Mouse (Mus musculus) MEL (cell line): ENCODE results near the gene Ptprk. TPM values are rescaled to one million over a fixed set of nuclear protein-coding genes. Genes with fewer than 3 reads are reported as not detected.

Experiments
- DNase-seq: peaks from one replicate; pipeline ENCODE4 v3.0.0; 2011; ENCODE audit warnings: low read depth, low spot score
- H3K27ac ChIP-seq: 2 replicates; pipeline ENCODE4 v1.5.1; 2012; ENCODE audit warnings: low read depth, mild to moderate bottlenecking, control low read depth, low read length, moderate library complexity; ENCODE audit not compliant: control insufficient read depth
- H3K27me3 ChIP-seq, 2 experiments: fragments of 150-350 bp in 1 of 2; sonication (generic) in 1 of 2; 2 replicates each; pipeline ENCODE4 v1.6.1; 2012; ENCODE audit warnings: low read length in 2 of 2, mild to moderate bottlenecking in 2 of 2, improper control_type of control experiment in 1 of 2, moderate library complexity in 1 of 2; ENCODE audit not compliant: insufficient read depth in 2 of 2, control insufficient read depth in 1 of 2
- H3K36me3 ChIP-seq, 2 experiments: 2 replicates each; pipeline ENCODE4 v1.6.1; 2012 to 2014; ENCODE audit warnings: low read length in 2 of 2, improper control_type of control experiment in 1 of 2, inconsistent platforms in 1 of 2, mild to moderate bottlenecking in 1 of 2; ENCODE audit not compliant: insufficient read depth in 2 of 2, control insufficient read depth in 1 of 2
- H3K4me1 ChIP-seq, 2 experiments: fragments of 150-350 bp in 1 of 2; sonication (generic) in 1 of 2; 2 replicates each; pipeline ENCODE4 v1.6.1; 2012; ENCODE audit warnings: low read length in 2 of 2, improper control_type of control experiment in 1 of 2, mild to moderate bottlenecking in 1 of 2; ENCODE audit not compliant: insufficient read depth in 2 of 2, control insufficient read depth in 1 of 2
- H3K4me3 ChIP-seq, 2 experiments: fragments of 150-350 bp in 1 of 2; sonication (generic) in 1 of 2; 2 replicates each; pipeline ENCODE4 v1.5.1; 2012; ENCODE audit warnings: low read depth in 2 of 2, low read length in 2 of 2, mild to moderate bottlenecking in 2 of 2, moderate library complexity in 2 of 2, control low read depth in 1 of 2, improper control_type of control experiment in 1 of 2; ENCODE audit not compliant: control insufficient read depth in 1 of 2, insufficient read depth in 1 of 2
- H3K79me2 ChIP-seq: 2 replicates; pipeline ENCODE4 v1.6.1; 2012; ENCODE audit warnings: mild to moderate bottlenecking, low read length, moderate library complexity; ENCODE audit not compliant: control insufficient read depth, poor library complexity, insufficient read depth
- H3K9ac ChIP-seq: 2 replicates; pipeline ENCODE4 v1.6.1; 2012; ENCODE audit warnings: low read depth, mild to moderate bottlenecking, control low read depth, low read length, moderate library complexity; ENCODE audit not compliant: control insufficient read depth, poor library complexity, severe bottlenecking
- H3K9me3 ChIP-seq: fragments of 150-350 bp; sonication (generic); replicated peaks from 2 replicates; pipeline ENCODE4 v1.6.1; 2012; ENCODE audit warnings: mild to moderate bottlenecking, low read length, improper control_type of control experiment, moderate library complexity; ENCODE audit not compliant: insufficient read depth
- BHLHE40 ChIP-seq: IDR thresholded peaks from 2 replicates; pipeline ENCODE4 v1.6.1; 2012; ENCODE audit warnings: low read depth, mild to moderate bottlenecking, inconsistent platforms, low read length, improper control_type of control experiment, borderline replicate concordance
- CHD1 ChIP-seq: IDR thresholded peaks from 2 replicates; pipeline ENCODE4 v1.6.1; 2012; ENCODE audit warnings: low read depth, mild to moderate bottlenecking, inconsistent platforms, low read length, improper control_type of control experiment
- CTCF ChIP-seq, 3 experiments: IDR thresholded peaks in 2 of 3; conservative IDR thresholded peaks in 1 of 3; 2 replicates each; pipeline ENCODE4 v1.5.1; 2011 to 2012; ENCODE audit warnings: low read length in 3 of 3, low read depth in 2 of 3, mild to moderate bottlenecking in 2 of 3, improper control_type of control experiment in 1 of 3, inconsistent platforms in 1 of 3, mixed read lengths in 1 of 3, moderate library complexity in 1 of 3; ENCODE audit not compliant: control insufficient read depth in 1 of 3, insufficient read depth in 1 of 3, poor library complexity in 1 of 3, severe bottlenecking in 1 of 3
- E2F4 ChIP-seq: IDR thresholded peaks from 2 replicates; pipeline ENCODE4 v1.6.1; 2011; ENCODE audit warnings: low read depth, low read length, improper control_type of control experiment, borderline replicate concordance
- ELF1 ChIP-seq: IDR thresholded peaks from 2 replicates; pipeline ENCODE4 v1.6.1; 2014; ENCODE audit warnings: low read depth, mild to moderate bottlenecking, inconsistent platforms, low read length, improper control_type of control experiment, moderate library complexity
- EP300 ChIP-seq, 2 experiments: IDR thresholded peaks; 2 replicates each; pipeline ENCODE4 v1.6.1; 2011; ENCODE audit warnings: improper control_type of control experiment in 2 of 2, low read length in 2 of 2, low read depth in 1 of 2, mild to moderate bottlenecking in 1 of 2
- ETS1 ChIP-seq: IDR thresholded peaks from 2 replicates; pipeline ENCODE4 v1.6.1; 2012; ENCODE audit warnings: low read depth, mild to moderate bottlenecking, inconsistent platforms, low read length, improper control_type of control experiment, moderate library complexity
- GABPA ChIP-seq: IDR thresholded peaks from 2 replicates; pipeline ENCODE4 v1.6.1; 2012; ENCODE audit warnings: low read depth, mild to moderate bottlenecking, inconsistent platforms, low read length, improper control_type of control experiment, moderate library complexity
- JUND ChIP-seq: IDR thresholded peaks from 2 replicates; pipeline ENCODE4 v1.6.1; 2011; ENCODE audit warnings: low read depth, mild to moderate bottlenecking, improper control_type of control experiment, low read length
- KAT2A ChIP-seq: conservative IDR thresholded peaks from 2 replicates; pipeline ENCODE4 v1.6.1; 2012; ENCODE audit warnings: low read depth, low read length, improper control_type of control experiment, inconsistent platforms
- MAFK ChIP-seq: IDR thresholded peaks from 2 replicates; pipeline ENCODE4 v1.6.1; 2011; ENCODE audit warnings: low read depth, mild to moderate bottlenecking, low read length, improper control_type of control experiment, borderline replicate concordance
- MEF2A ChIP-seq: IDR thresholded peaks from 2 replicates; pipeline ENCODE4 v1.6.1; 2014; ENCODE audit warnings: low read depth, mild to moderate bottlenecking, inconsistent platforms, low read length, improper control_type of control experiment; ENCODE audit not compliant: poor library complexity, insufficient replicate concordance, severe bottlenecking; ENCODE audit errors: extremely low read depth
- MYB ChIP-seq: IDR thresholded peaks from 2 replicates; pipeline ENCODE4 v1.6.1; 2011; ENCODE audit warnings: mild to moderate bottlenecking, low read depth, low read length, improper control_type of control experiment
- MYC ChIP-seq: IDR thresholded peaks from 2 replicates; pipeline ENCODE4 v1.6.1; 2011; ENCODE audit warnings: low read depth, mild to moderate bottlenecking, low read length, improper control_type of control experiment, moderate library complexity
- NRF1 ChIP-seq: IDR thresholded peaks from 2 replicates; pipeline ENCODE4 v1.6.1; 2014; ENCODE audit warnings: low read depth, mild to moderate bottlenecking, inconsistent platforms, low read length, improper control_type of control experiment, moderate library complexity; ENCODE audit not compliant: poor library complexity, insufficient read depth, severe bottlenecking
- POLR2A ChIP-seq, 2 experiments: IDR thresholded peaks; 2 replicates each; pipeline ENCODE4 v1.6.1; 2011 to 2012; ENCODE audit warnings: low read length in 2 of 2, mild to moderate bottlenecking in 2 of 2, control low read depth in 1 of 2, improper control_type of control experiment in 1 of 2, low read depth in 1 of 2, moderate library complexity in 1 of 2; ENCODE audit not compliant: control insufficient read depth in 1 of 2, insufficient read depth in 1 of 2, poor library complexity in 1 of 2
- POLR2AphosphoS2 ChIP-seq: IDR thresholded peaks from 2 replicates; pipeline ENCODE4 v1.6.1; 2011; ENCODE audit warnings: low read length, improper control_type of control experiment
- POLR2AphosphoS5 ChIP-seq: IDR thresholded peaks from 2 replicates; pipeline ENCODE4 v1.6.1; 2012; ENCODE audit warnings: low read depth, borderline replicate concordance, mild to moderate bottlenecking, inconsistent platforms, low read length, moderate library complexity, mixed read lengths
- RAD21 ChIP-seq: IDR thresholded peaks from 2 replicates; pipeline ENCODE4 v1.6.1; 2011; ENCODE audit warnings: mild to moderate bottlenecking, low read depth, low read length, improper control_type of control experiment
- RCOR1 ChIP-seq: IDR thresholded peaks from 2 replicates; pipeline ENCODE4 v1.6.1; 2012; ENCODE audit warnings: low read depth, mild to moderate bottlenecking, inconsistent platforms, low read length, improper control_type of control experiment
- SIN3A ChIP-seq: IDR thresholded peaks from 2 replicates; pipeline ENCODE4 v1.6.1; 2012; ENCODE audit warnings: low read length, improper control_type of control experiment, inconsistent platforms
- SMC3 ChIP-seq: IDR thresholded peaks from 2 replicates; pipeline ENCODE4 v1.6.1; 2011; ENCODE audit warnings: low read depth, low read length, improper control_type of control experiment
- TAL1 ChIP-seq: IDR thresholded peaks from 2 replicates; pipeline ENCODE4 v1.6.1; 2012; ENCODE audit warnings: mild to moderate bottlenecking, inconsistent platforms, low read length, moderate library complexity, mixed read lengths
- TBP ChIP-seq: IDR thresholded peaks from 2 replicates; pipeline ENCODE4 v1.8.0; 2011; ENCODE audit warnings: low read depth, low read length, improper control_type of control experiment
- UBTF ChIP-seq: IDR thresholded peaks from 2 replicates; pipeline ENCODE4 v1.6.1; 2012; ENCODE audit warnings: low read depth, mild to moderate bottlenecking, inconsistent platforms, low read length, improper control_type of control experiment, moderate library complexity, borderline replicate concordance; ENCODE audit not compliant: insufficient read depth
- ZC3H11A ChIP-seq: IDR thresholded peaks from 2 replicates; pipeline ENCODE4 v1.6.1; 2012; ENCODE audit warnings: low read depth, mild to moderate bottlenecking, inconsistent platforms, low read length, improper control_type of control experiment
- ZMIZ1 ChIP-seq: IDR thresholded peaks from 2 replicates; pipeline ENCODE4 v1.6.1; 2012; ENCODE audit warnings: low read depth, mild to moderate bottlenecking, inconsistent platforms, low read length, improper control_type of control experiment, moderate library complexity
- polyA plus RNA-seq, 2 experiments: library from polyadenylated mRNA; stranded (reverse) in 1 of 2; unstranded in 1 of 2; fragments of >175 nt in 1 of 2; fragments of >200 nt in 1 of 2; gene quantifications; 2 replicates each; pipeline versions ENCODE4 v1.2.1 to v1.2.4; 2012; ENCODE audit warnings: low replicate concordance in 2 of 2, low read depth in 1 of 2; ENCODE audit not compliant: insufficient read length in 2 of 2, insufficient read depth in 1 of 2, missing spikeins in 1 of 2
- total RNA-seq: library from RNA; depleted of rRNA; stranded (reverse); fragments of 300-350 nt; gene quantifications from 2 replicates; pipeline ENCODE4 v1.2.3, GENCODE M21; 2012

Ptprk gene
- total and polyA plus RNA-seq, 3 experiments = under 0.01 TPM; not detected in 2

DNA sequence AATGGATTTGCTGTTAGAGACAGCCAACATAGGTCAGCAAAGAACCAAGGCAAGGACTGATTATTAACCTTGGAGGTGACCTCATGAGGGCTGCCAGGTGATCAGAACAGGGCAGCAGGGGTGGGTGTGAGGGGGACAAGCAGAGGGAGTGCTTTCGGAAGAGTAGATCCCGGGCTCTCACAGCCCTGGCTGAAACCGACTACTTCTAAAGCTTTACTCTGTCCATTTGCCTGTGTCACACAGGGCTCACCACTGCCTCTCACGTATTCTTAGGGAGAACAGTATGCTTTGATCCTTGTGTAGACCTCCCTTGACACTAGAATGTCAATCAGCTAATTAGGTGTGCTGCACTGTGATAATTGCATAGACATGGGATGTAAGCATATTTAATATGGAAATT is 63.8 kb downstream of the Ptprk start:
- no peaks in the 10 kb centered on the region for H3K79me2 ChIP-seq
- DNase-seq = no peak
- H3K9me3 ChIP-seq = no peaks in the 10 kb centered on the region
- TF ChIP-seq ELF1 (no peak), ZMIZ1 (no peak), POLR2AphosphoS2 (no peak), NRF1 (no peak), E2F4 (no peak), CTCF (IDR thresholded peaks at IDR 0.05 in 2 of 3, conservative IDR thresholded peaks at IDR 0.05 in 1 of 3; ENCODE audit: control insufficient read depth in 1 of 3, insufficient read depth in 1 of 3, low read depth in 2 of 3, low read length in 3 of 3, poor library complexity in 1 of 3, severe bottlenecking in 1 of 3) (no peak), BHLHE40 (no peak), SMC3 (no peak), RAD21 (no peak), EP300 (IDR thresholded peaks at IDR 0.05; ENCODE audit: low read depth in 1 of 2, low read length in 2 of 2) (no peak), MAFK (no peak), TBP (no peak), POLR2AphosphoS5 (no peak), SIN3A (no peak), MYC (no peak), JUND (no peak), MYB (no peak), TAL1 (no peak), RCOR1 (no peak), KAT2A (no peak)
- TF ChIP-seq, all 39 proteins: peak for 0
- H3K4me1 ChIP-seq = no peaks in the 10 kb centered on the region
- no peak overlapping the region for H3K9ac ChIP-seq
- no peaks in the 10 kb centered on the region for H3K36me3 ChIP-seq
- H3K27me3 ChIP-seq = no peaks in the 10 kb centered on the region
- H3K27ac ChIP-seq = no peak overlapping the region
- H3K4me3 ChIP-seq = no peak overlapping the region

DNA sequence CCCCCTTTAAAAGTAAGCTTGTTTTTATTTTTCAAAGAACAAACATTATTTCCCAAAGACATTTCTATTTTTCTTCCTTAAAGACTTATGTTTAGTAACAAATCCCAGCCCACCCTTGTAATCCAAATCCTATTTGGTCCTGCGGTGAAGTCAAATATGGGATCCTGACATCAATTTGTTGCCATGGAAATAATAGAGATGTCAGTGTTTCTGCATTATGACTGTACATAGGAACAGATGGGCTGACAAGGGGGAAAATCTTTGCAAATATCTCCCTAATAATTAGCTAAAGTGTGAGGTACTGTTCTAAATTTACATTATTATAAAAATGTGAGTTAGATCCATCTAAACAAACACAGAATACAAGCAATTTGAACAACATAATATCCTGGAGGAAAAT is 69.8 kb downstream of the Ptprk start:
- no peaks in the 10 kb centered on the region for H3K9me3 ChIP-seq
- no peak overlapping the region for H3K4me3 ChIP-seq
- no peak overlapping the region for H3K27ac ChIP-seq
- no peaks in the 10 kb centered on the region for H3K4me1 ChIP-seq
- no peak for DNase-seq
- H3K36me3 ChIP-seq = no peaks in the 10 kb centered on the region
- no peaks in the 10 kb centered on the region for H3K79me2 ChIP-seq
- no peaks in the 10 kb centered on the region for H3K27me3 ChIP-seq
- no peak overlapping the region for H3K9ac ChIP-seq
- no peak for TF ChIP-seq POLR2A (IDR thresholded peaks at IDR 0.05; ENCODE audit: control insufficient read depth in 1 of 2, insufficient read depth in 1 of 2, low read depth in 1 of 2, low read length in 2 of 2, poor library complexity in 1 of 2)
- TF ChIP-seq ETS1 = no peak
- no peak for TF ChIP-seq UBTF
- TF ChIP-seq CHD1 = no peak
- TF ChIP-seq ZC3H11A = no peak
- TF ChIP-seq ZMIZ1 = no peak
- TF ChIP-seq MAFK = no peak
- TF ChIP-seq RAD21 = no peak
- no peak for TF ChIP-seq MEF2A
- TF ChIP-seq GABPA = no peak
- TF ChIP-seq CTCF (IDR thresholded peaks at IDR 0.05 in 2 of 3, conservative IDR thresholded peaks at IDR 0.05 in 1 of 3; ENCODE audit: control insufficient read depth in 1 of 3, insufficient read depth in 1 of 3, low read depth in 2 of 3, low read length in 3 of 3, poor library complexity in 1 of 3, severe bottlenecking in 1 of 3) = no peak
- TF ChIP-seq, all 39 proteins: peak for 0
